Mouse (Mus musculus) liver, postnatal 0 days (tissue): ENCODE results near the gene Ankmy2. TPM values are rescaled to one million over a fixed set of nuclear protein-coding genes. Genes with fewer than 3 reads are reported as not detected.

Experiments used
- ATAC-seq: fragments of 200-750 bp; cut with Nextera tagmentation; 2 replicates; pipeline ENCODE4 v1.8.0; 2017; ENCODE audit warnings: mild to moderate bottlenecking, moderate library complexity
- DNase-seq: peaks from one replicate; pipeline ENCODE4 v3.0.0-alpha.2; 2016
- H3K27ac ChIP-seq: fragments of 300-500 bp; sonication (generic); 2 replicates; pipeline ENCODE4 v1.5.1; 2014; ENCODE audit warnings: antibody characterized with exemption, moderate library complexity, mild to moderate bottlenecking, low read depth
- H3K27me3 ChIP-seq: fragments of 300-500 bp; sonication (generic); 2 replicates; pipeline ENCODE4 v1.6.1; 2014; ENCODE audit warnings: low read length, control low read depth, mixed read lengths; ENCODE audit not compliant: insufficient read depth
- H3K36me3 ChIP-seq: fragments of 300-500 bp; sonication (generic); replicated peaks from 2 replicates; pipeline ENCODE4 v1.6.1; 2014; ENCODE audit warnings: mild to moderate bottlenecking, control low read depth, low read length, moderate library complexity, mixed read lengths; ENCODE audit not compliant: insufficient read depth
- H3K4me1 ChIP-seq: fragments of 300-500 bp; sonication (generic); 2 replicates; pipeline ENCODE4 v1.6.1; 2014; ENCODE audit warnings: antibody characterized with exemption, mild to moderate bottlenecking, control low read depth; ENCODE audit not compliant: insufficient read depth
- H3K4me2 ChIP-seq: fragments of 300-500 bp; sonication (generic); 2 replicates; pipeline ENCODE4 v1.6.1; 2014; ENCODE audit warnings: low read depth, mild to moderate bottlenecking, low read length, moderate library complexity, mixed read lengths
- H3K4me3 ChIP-seq: fragments of 300-500 bp; sonication (generic); 2 replicates; pipeline ENCODE4 v1.5.1; 2014; ENCODE audit warnings: low read depth, low read length
- H3K9ac ChIP-seq: fragments of 300-500 bp; sonication (generic); replicated peaks from 2 replicates; pipeline ENCODE4 v1.6.1; 2014; ENCODE audit warnings: mild to moderate bottlenecking, moderate library complexity
- H3K9me3 ChIP-seq: fragments of 300-500 bp; sonication (generic); 2 replicates; pipeline ENCODE4 v1.6.1; 2016; ENCODE audit warnings: mild to moderate bottlenecking, control low read depth, low read length, mixed read lengths
- CTCF ChIP-seq: sonication (generic); IDR thresholded peaks from 2 replicates; pipeline ENCODE4 v1.5.1; 2016; ENCODE audit warnings: antibody characterized with exemption, low read depth
- EP300 ChIP-seq: IDR thresholded peaks from 2 replicates; pipeline ENCODE4 v1.6.1; 2016; ENCODE audit warnings: antibody characterized with exemption, low read depth, mild to moderate bottlenecking
- WGBS: fragments of 180-500 bp; shearing (Covaris S2); extraction: QIAGEN DNeasy Blood & Tissue Kit; methylation state at CpG from one replicate; pipeline ENCODE4 v1.1.7; 2014; ENCODE audit not compliant: insufficient replicate concordance; 5-methylcytosine and 5-hydroxymethylcytosine counted together
- polyA plus RNA-seq: library from polyadenylated mRNA; unstranded; fragments of >200 nt; fragmentation: Nextera tagmentation; extraction: Ambion mirVana; gene quantifications from 2 replicates; pipeline ENCODE4 v1.2.1, GENCODE M21; 2015

The Ankmy2 gene
- polyA plus RNA-seq, 1 experiment from 2014 or later, result 6.4 TPM

DNA sequence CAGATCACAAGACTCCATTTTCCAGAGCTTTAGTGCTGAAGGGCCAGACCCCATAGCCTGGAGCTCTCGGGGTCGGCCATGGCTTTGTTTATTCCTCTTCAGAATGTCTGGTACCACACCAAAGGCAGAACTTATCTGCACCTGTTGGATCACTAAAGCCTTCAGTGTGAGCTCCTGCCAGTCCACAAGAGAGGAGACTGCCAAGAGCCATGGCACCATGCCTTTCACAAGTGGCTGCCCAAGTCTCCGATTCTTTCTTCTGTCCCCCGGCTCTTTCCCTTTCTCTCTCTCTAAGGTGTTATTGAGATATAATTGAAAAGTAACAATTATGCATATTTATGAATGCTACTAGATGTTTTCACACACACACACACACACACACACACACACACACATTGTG, 53.2 kb downstream of the Ankmy2 start:
- no peaks in the 10 kb centered on the region for H3K27me3 ChIP-seq
- WGBS, result 75% methylated on average over 4 of the region's 4 CpGs
- H3K9ac ChIP-seq, result no peak overlapping the region
- H3K9me3 ChIP-seq, result no peaks in the 10 kb centered on the region
- no peak overlapping the region for H3K27ac ChIP-seq
- TF ChIP-seq EP300 (no peak), CTCF (no peak)
- H3K36me3 ChIP-seq, result no peaks in the 10 kb centered on the region
- no peaks in the 10 kb centered on the region for H3K4me1 ChIP-seq
- no peak overlapping the region for H3K4me2 ChIP-seq
- DNase-seq, result no peak
- ATAC-seq, result no peak
- H3K4me3 ChIP-seq, result no peak overlapping the region

DNA sequence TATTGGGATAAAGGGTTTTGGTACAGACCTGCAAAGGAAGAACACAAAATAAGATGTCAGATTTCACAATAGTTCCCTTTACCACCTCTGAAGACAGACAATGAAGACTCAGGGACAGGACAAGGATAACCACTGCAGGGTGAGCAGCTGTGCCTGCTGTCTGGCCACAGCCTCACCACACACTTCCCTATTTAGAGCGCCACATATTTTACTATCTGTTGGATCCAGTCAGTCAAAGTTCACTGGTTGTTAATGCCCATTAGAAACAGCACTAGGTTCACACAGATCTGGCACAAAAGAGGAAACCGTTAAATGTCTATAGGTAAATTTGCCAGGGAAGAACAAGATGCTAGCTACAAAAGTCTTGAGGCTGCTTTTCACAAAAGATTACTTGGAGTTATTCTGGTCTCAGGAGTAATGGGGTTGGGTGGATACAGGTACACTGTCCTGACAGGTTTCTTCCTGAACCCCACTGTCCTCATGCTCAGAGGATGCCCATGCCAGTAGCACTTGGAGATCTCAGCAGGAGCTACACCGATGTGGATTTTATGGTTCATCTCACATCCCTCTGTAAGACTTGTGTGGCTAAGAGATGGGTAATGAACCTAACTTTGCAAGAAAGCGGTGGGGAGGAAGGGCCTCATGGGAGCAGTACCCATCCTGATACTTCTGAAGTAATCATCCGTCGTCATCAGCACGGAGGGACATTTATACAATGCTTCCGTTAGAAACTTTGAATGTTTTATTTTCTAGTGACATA, 57.7 kb downstream of the Ankmy2 start:
- H3K36me3 ChIP-seq, result no peaks in the 10 kb centered on the region
- no peak for ATAC-seq
- H3K9ac ChIP-seq, result no peak overlapping the region
- TF ChIP-seq CTCF (no peak), EP300 (no peak)
- no peak for DNase-seq
- no peaks in the 10 kb centered on the region for H3K4me1 ChIP-seq
- H3K9me3 ChIP-seq, result no peaks in the 10 kb centered on the region
- H3K4me3 ChIP-seq, result no peak overlapping the region
- H3K27ac ChIP-seq, result no peak overlapping the region
- H3K4me2 ChIP-seq, result no peak overlapping the region
- no peaks in the 10 kb centered on the region for H3K27me3 ChIP-seq
- WGBS, result 37% methylated on average over 8 of the region's 8 CpGs

DNA sequence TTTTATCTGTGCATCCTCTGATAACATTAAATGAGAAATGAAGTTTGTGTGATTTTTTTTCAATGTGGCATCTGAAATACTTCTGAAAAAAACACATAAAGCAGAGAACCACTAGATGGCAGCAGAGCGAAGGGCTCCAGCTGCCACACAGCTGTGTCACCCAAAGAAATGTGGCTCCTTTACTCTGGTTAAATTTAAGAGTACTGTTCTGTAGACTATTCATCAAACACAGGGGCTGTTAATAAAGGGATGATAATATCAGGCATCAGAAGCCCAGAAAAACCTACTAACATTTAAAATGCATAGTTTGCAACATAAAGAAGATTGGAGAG, 58.2 kb downstream of the Ankmy2 start:
- 0% methylated on average over 1 of the region's 1 CpGs for WGBS
- Histone ChIP-seq H3K4me2 (no peak overlapping the region), H3K27me3 (no peaks in the 10 kb centered on the region), H3K36me3 (no peaks in the 10 kb centered on the region), H3K9ac (no peak overlapping the region), H3K4me1 (no peaks in the 10 kb centered on the region), H3K4me3 (no peak overlapping the region), H3K9me3 (no peaks in the 10 kb centered on the region), H3K27ac (no peak overlapping the region)
- no peak for ATAC-seq
- peak; percentile 50 for DNase-seq
- no peak for TF ChIP-seq EP300
- peak; percentile 82 for TF ChIP-seq CTCF

DNA sequence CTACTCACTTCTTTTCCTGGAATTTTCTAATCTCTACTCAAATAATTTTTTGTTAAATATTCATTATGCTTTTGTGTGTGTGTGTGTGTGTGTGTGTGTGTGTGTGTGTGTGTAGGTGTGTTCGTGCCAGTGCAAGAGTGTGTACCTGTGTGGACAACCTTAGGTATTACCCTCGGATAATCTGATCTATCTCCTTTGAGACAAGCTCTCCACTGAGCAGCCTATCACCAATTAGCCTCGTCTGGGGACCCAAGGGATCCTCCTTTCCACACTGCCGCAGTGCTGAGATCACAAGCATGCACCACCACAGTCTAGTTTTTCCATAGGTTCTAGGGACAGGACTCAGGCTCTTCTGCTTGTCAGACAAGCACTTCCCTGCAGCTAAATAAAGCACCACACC, 59.3 kb downstream of the Ankmy2 start:
- WGBS, result 72% methylated on average over 4 of the region's 4 CpGs
- DNase-seq, result no peak
- ATAC-seq, result no peak
- Histone ChIP-seq H3K4me2 (peak overlapping the region; percentile 35; the same call in 1 of the 2 replicates), H3K9me3 (no peaks in the 10 kb centered on the region), H3K36me3 (no peaks in the 10 kb centered on the region), H3K4me3 (no peak overlapping the region), H3K4me1 (no peaks in the 10 kb centered on the region), H3K9ac (no peak overlapping the region), H3K27ac (no peak overlapping the region), H3K27me3 (no peaks in the 10 kb centered on the region)
- TF ChIP-seq EP300 (no peak), CTCF (no peak)

DNA sequence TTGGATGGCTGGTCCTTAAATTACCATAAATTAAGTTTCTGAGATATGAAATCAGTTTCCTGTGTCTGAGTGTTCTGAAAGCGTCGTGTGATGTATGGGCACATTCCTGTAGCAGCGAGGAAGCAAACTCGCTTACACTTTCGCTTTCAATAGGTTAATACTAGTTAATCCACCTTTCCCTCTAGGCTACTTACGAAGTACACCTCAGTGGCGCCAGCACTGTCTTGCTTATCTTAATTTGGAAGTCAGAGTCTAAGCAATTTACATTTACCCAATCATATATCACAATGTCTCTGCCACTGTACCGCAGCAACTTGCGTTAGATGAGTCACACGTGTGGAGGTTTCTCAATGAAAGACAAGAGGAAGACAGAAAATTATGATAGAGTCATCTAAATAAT, 60.0 kb downstream of the Ankmy2 start:
- WGBS, result 64% methylated on average over 10 of the region's 10 CpGs
- no peaks in the 10 kb centered on the region for H3K9me3 ChIP-seq
- H3K4me3 ChIP-seq, result peak overlapping the region; percentile 19
- no peaks in the 10 kb centered on the region for H3K4me1 ChIP-seq
- DNase-seq (no peak), ATAC-seq (no peak)
- peak overlapping the region; percentile 35 for H3K4me2 ChIP-seq
- H3K27me3 ChIP-seq, result no peaks in the 10 kb centered on the region
- H3K36me3 ChIP-seq, result no peaks in the 10 kb centered on the region
- TF ChIP-seq EP300 (no peak), CTCF (no peak)
- H3K27ac ChIP-seq, result no peak overlapping the region
- no peak overlapping the region for H3K9ac ChIP-seq

DNA sequence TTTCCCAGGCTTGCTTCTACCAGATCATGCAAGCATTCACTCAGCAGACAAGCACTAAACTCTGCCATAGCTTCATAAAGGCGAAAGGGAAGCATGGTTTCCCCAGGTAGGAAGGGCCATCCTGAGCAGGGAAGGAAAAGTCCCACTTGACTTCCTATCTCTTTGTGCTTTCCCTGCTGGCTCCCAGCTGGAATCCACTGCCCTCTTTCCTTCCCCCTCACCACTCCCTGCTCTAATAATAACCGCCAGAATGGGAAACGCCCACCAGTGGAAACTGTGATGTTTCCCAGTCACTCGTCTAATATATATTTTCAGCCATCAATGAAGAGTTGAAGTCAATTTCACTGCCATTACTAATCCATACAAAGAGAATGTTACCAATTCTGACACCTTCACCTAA, 67.5 kb downstream of the Ankmy2 start:
- H3K4me1 ChIP-seq, result no peaks in the 10 kb centered on the region
- no peak overlapping the region for H3K4me2 ChIP-seq
- no peaks in the 10 kb centered on the region for H3K9me3 ChIP-seq
- H3K4me3 ChIP-seq, result no peak overlapping the region
- DNase-seq, result no peak
- no peak for ATAC-seq
- TF ChIP-seq CTCF (no peak), EP300 (no peak)
- WGBS, result 65% methylated on average over 4 of the region's 4 CpGs
- no peak overlapping the region for H3K27ac ChIP-seq
- no peaks in the 10 kb centered on the region for H3K36me3 ChIP-seq
- H3K27me3 ChIP-seq, result no peaks in the 10 kb centered on the region
- no peak overlapping the region for H3K9ac ChIP-seq
